ENCODE assay signal across 16 mouse cellular contexts in genomic region chr2:69990647-69991046, GRCm38 (mm10). TPM values are rescaled to one million over a fixed set of nuclear protein-coding genes. Genes with fewer than 3 reads are reported as not detected.
DNase-seq lines count a peak whose midpoint lies in the region; ATAC-seq and TF ChIP-seq lines count a peak whose summit lies in the region.
"Had no signal": no experiment of that assay in that cellular context is flagged by ENCODE, and none has a peak within 500 bp of the region (broad histone marks: within the 10 kb centered on the region; RNA-seq: fewer than 3 reads in every experiment).

No protein-coding gene starts in this region.

- H3K4me1 ChIP-seq in liver, adult 2 months (ENCODE audit: control insufficient read depth, insufficient read depth, low read length): peaks cover 2% of the 10 kb centered on the region; the same call in 1 of the 2 replicates
- no peaks in the 10 kb centered on the region for H3K4me1 ChIP-seq in liver, embryonic 11.5 days (replicated peaks; ENCODE audit: control insufficient read depth, insufficient read depth, low read length)
- H3K4me1 ChIP-seq in ES-Bruce4 (ENCODE audit: control insufficient read depth, insufficient read depth, low read length): no peaks in the 10 kb centered on the region
- no peaks in the 10 kb centered on the region for H3K4me1 ChIP-seq in liver, embryonic 16.5 days (ENCODE audit: control insufficient read depth, low read depth, low read length)
- H3K4me1 ChIP-seq: limb, embryonic 15.5 days; midbrain, embryonic 12.5 days had no signal

- H3K9me3 ChIP-seq in liver, embryonic 11.5 days (ENCODE audit: control insufficient read depth, low read length): no peaks in the 10 kb centered on the region
- no peaks in the 10 kb centered on the region for H3K9me3 ChIP-seq in ES-Bruce4 (replicated peaks; ENCODE audit: control insufficient read depth, insufficient read depth, low read length, poor library complexity, severe bottlenecking)
- H3K9me3 ChIP-seq in liver, embryonic 16.5 days (replicated peaks; ENCODE audit: control insufficient read depth, low read length): no peaks in the 10 kb centered on the region
- H3K9me3 ChIP-seq: limb, embryonic 15.5 days; midbrain, embryonic 12.5 days had no signal

- H3K9ac ChIP-seq in liver, adult 2 months (ENCODE audit: low read depth, low read length): no peak overlapping the region
- H3K9ac ChIP-seq in liver, embryonic 11.5 days (ENCODE audit: low read depth, low read length): no peak overlapping the region
- no peak overlapping the region for H3K9ac ChIP-seq in ES-Bruce4 (ENCODE audit: low read depth, poor library complexity, severe bottlenecking)
- H3K9ac ChIP-seq in liver, embryonic 16.5 days (ENCODE audit: low read depth, low read length): no peak overlapping the region
- H3K9ac ChIP-seq: limb, embryonic 15.5 days; midbrain, embryonic 12.5 days had no signal

- no peak for DNase-seq in liver, adult 2 months (ENCODE audit: extremely low read depth, low read depth, low spot score)
- DNase-seq in liver, embryonic 11.5 days (ENCODE audit: low spot score): no peak
- peak; percentile 61 for DNase-seq in R1 (ENCODE audit: low read depth, low spot score)
- no peak for DNase-seq in cerebellum, postnatal 36 days
- DNase-seq in urinary bladder, postnatal 10 days (ENCODE audit: low spot score): no peak
- no peak for DNase-seq in adrenal gland, adult 2 months
- DNase-seq: cerebellum, adult 2 months; gastrocnemius, postnatal 10 days; kidney, adult 18-20 months; thymus, postnatal 14 days had no signal

- H3K36me3 ChIP-seq in liver, adult 2 months (ENCODE audit: control insufficient read depth, insufficient read depth, low read length): peaks cover 37% of the 10 kb centered on the region
- H3K36me3 ChIP-seq in liver, embryonic 11.5 days (ENCODE audit: control insufficient read depth, insufficient read depth, low read length): peaks cover 7% of the 10 kb centered on the region; the same call in 1 of the 2 replicates
- H3K36me3 ChIP-seq in ES-Bruce4 (ENCODE audit: control insufficient read depth, insufficient read depth, low read length, poor library complexity, severe bottlenecking): peaks cover 10% of the 10 kb centered on the region
- peaks cover 8% of the 10 kb centered on the region for H3K36me3 ChIP-seq in liver, embryonic 16.5 days (ENCODE audit: control insufficient read depth, insufficient read depth)

- H3K27ac ChIP-seq in liver, adult 2 months (replicated peaks; ENCODE audit: insufficient read depth, low read depth, low read length): no peak overlapping the region
- H3K27ac ChIP-seq in liver, embryonic 11.5 days (ENCODE audit: low read depth, low read length): no peak overlapping the region
- H3K27ac ChIP-seq in ES-Bruce4 (ENCODE audit: insufficient read depth, low read length): no peak overlapping the region
- no peak overlapping the region for H3K27ac ChIP-seq in liver, embryonic 16.5 days (ENCODE audit: low read length)
- H3K27ac ChIP-seq: limb, embryonic 15.5 days; midbrain, embryonic 12.5 days had no signal

- no peak for ATAC-seq in liver, embryonic 11.5 days (replicated peaks; ENCODE audit: low FRiP score)
- peak; percentile 30; the same call in 1 of the 2 replicates for ATAC-seq in liver, embryonic 16.5 days (ENCODE audit: low read depth)

- H3K4me2 ChIP-seq in liver, embryonic 11.5 days: no peak overlapping the region
- no peak overlapping the region for H3K4me2 ChIP-seq in liver, embryonic 16.5 days (ENCODE audit: low read depth, low read length)
- H3K4me2 ChIP-seq: limb, embryonic 15.5 days; midbrain, embryonic 12.5 days had no signal

- peak; percentile 44 for TF ChIP-seq CTCF in liver, adult 2 months (IDR thresholded peaks at IDR 0.05; ENCODE audit: low read depth, low read length)
- TF ChIP-seq CTCF in ES-Bruce4 (IDR thresholded peaks at IDR 0.05; ENCODE audit: low read depth, low read length): peak; percentile 71

- TF ChIP-seq POLR2A in liver, adult 2 months (IDR thresholded peaks at IDR 0.05; ENCODE audit: extremely low read depth, insufficient read depth, low read length): no peak
- TF ChIP-seq POLR2A in ES-Bruce4 (IDR thresholded peaks at IDR 0.05; ENCODE audit: insufficient read depth, low read length): no peak

- no peaks in the 10 kb centered on the region for H3K27me3 ChIP-seq in liver, adult 2 months (ENCODE audit: control insufficient read depth, insufficient read depth, low read length)
- no peaks in the 10 kb centered on the region for H3K27me3 ChIP-seq in liver, embryonic 11.5 days (replicated peaks; ENCODE audit: control insufficient read depth, insufficient read depth, low read length)
- no peaks in the 10 kb centered on the region for H3K27me3 ChIP-seq in ES-Bruce4 (ENCODE audit: control insufficient read depth, insufficient read depth, low read length, poor library complexity, severe bottlenecking)
- no peaks in the 10 kb centered on the region for H3K27me3 ChIP-seq in liver, embryonic 16.5 days (ENCODE audit: control insufficient read depth, insufficient read depth, low read depth, low read length)
- H3K27me3 ChIP-seq: limb, embryonic 15.5 days; midbrain, embryonic 12.5 days had no signal

- no peaks in the 10 kb centered on the region for H3K79me2 ChIP-seq in liver, adult 2 months (ENCODE audit: control insufficient read depth, insufficient read depth, low read length)

- H3K4me3 ChIP-seq in liver, adult 2 months (ENCODE audit: insufficient read depth, low read depth, low read length): no peak overlapping the region
- H3K4me3 ChIP-seq in liver, embryonic 11.5 days (ENCODE audit: low read depth, low read length): no peak overlapping the region
- H3K4me3 ChIP-seq in ES-Bruce4 (ENCODE audit: low read depth, low read length): no peak overlapping the region
- H3K4me3 ChIP-seq in liver, embryonic 16.5 days (ENCODE audit: low read depth, low read length): no peak overlapping the region
- H3K4me3 ChIP-seq: erythroblast, embryonic 14.5 days; limb, embryonic 15.5 days; midbrain, embryonic 12.5 days had no signal

- 66% methylated on average over 2 of the region's 2 CpGs for WGBS in liver, adult 2 months
- WGBS in liver, embryonic 11.5 days: 50% methylated on average over 2 of the region's 2 CpGs
- WGBS in liver, embryonic 16.5 days (ENCODE audit: insufficient replicate concordance): 51% methylated on average over 2 of the region's 2 CpGs

- no peak for TF ChIP-seq EP300 in ES-Bruce4 (IDR thresholded peaks at IDR 0.05; ENCODE audit: insufficient read depth, low read depth, low read length)

RNA-seq across cellular contexts. Expression of gene Myo3b, which starts 48.3 kb away (rescaled TPM):
- total RNA-seq in liver, adult 2 months (2014; rRNA removed): not detected in 2 replicates
- not detected in 2 replicates for polyA plus RNA-seq in liver, adult 2 months (2012; rRNA removed)
- polyA plus RNA-seq in liver, embryonic 11.5 days (2014; fragmentation: Nextera tagmentation; extraction: Ambion mirVana): not detected in 2 replicates
- polyA plus RNA-seq in ES-Bruce4 (2011; ENCODE audit: insufficient read depth, insufficient read length, low read depth, missing spikeins): not detected in 2 replicates
- polyA plus RNA-seq in liver, embryonic 16.5 days (2015; fragmentation: Nextera tagmentation; extraction: Ambion mirVana): not detected in 2 replicates
- total RNA-seq in adrenal gland, adult 2 months (2021): not detected
- 0.02 TPM in 1 of 2 replicates, not detected in the other for polyA plus RNA-seq in adrenal gland, adult 2 months (2012; rRNA removed)
- total RNA-seq: adrenal gland, adult 18-20 months had no signal
- polyA plus RNA-seq: limb, embryonic 15.5 days; midbrain, embryonic 12.5 days had no signal
